Mouse (Mus musculus) liver, embryonic 14.5 days (tissue): ENCODE data around the gene Snf8.

Experiments used
- CTCF ChIP-seq: IDR thresholded peaks from 2 replicates; pipeline ENCODE4 v1.5.1; 2016; ENCODE audit warnings: antibody characterized with exemption, low read depth, control low read depth
- EP300 ChIP-seq: IDR thresholded peaks from 2 replicates; pipeline ENCODE4 v1.6.1; 2016; ENCODE audit warnings: antibody characterized with exemption, low read depth

- TF ChIP-seq CTCF (no peak), EP300 (no peak)
These were observed 30.5 kb upstream of the Snf8 start for GRCm38 (mm10) chr11:96003969-96004792.
